Mouse (Mus musculus): ENCODE data around the gene Glb1l. TPM values are rescaled to one million over a fixed set of nuclear protein-coding genes. Genes with fewer than 3 reads are reported as not detected.
"Not testable (repeated sequence)": the region's sequence is repeated elsewhere in the genome, so short reads cannot be mapped to it uniquely, and the experiment has no call there.

The Glb1l gene
- 7.5 and 8.2 TPM in 2 replicates for total RNA-seq (2015)
- 6.7 and 12.2 TPM in 2 replicates for total RNA-seq (2017)

- ATAC-seq (ENCODE audit: poor library complexity, severe bottlenecking), result peak; percentile 83
Measured at GRCm38 (mm10) chr1:75210136-75211087, at the start of gene Glb1l, which contains the start of gene Stk16. Gene Glb1l, minus strand, starts transcription at chr1:75210813. Gene Stk16, plus strand, starts transcription at chr1:75210838.

- ATAC-seq (ENCODE audit: poor library complexity, severe bottlenecking), result no peak
Measured at GRCm38 (mm10) chr1:75255516-75256046, 45.0 kb upstream of the Glb1l start.

- ATAC-seq (ENCODE audit: poor library complexity, severe bottlenecking), result no peak
Measured at GRCm38 (mm10) chr1:75254625-75255013, 44.0 kb upstream of the Glb1l start.

GRCm38 (mm10) chr1:75253849-75254624, 43.4 kb upstream of the Glb1l start:
- peak; percentile 68 for ATAC-seq (ENCODE audit: poor library complexity, severe bottlenecking)

- no peak for ATAC-seq (ENCODE audit: poor library complexity, severe bottlenecking)
Measured at GRCm38 (mm10) chr1:75253029-75253428, 42.4 kb upstream of the Glb1l start.

GRCm38 (mm10) chr1:75252308-75252707, 41.7 kb upstream of the Glb1l start:
- ATAC-seq (ENCODE audit: poor library complexity, severe bottlenecking), result no peak

GRCm38 (mm10) chr1:75251112-75251970, 40.7 kb upstream of the Glb1l start:
- ATAC-seq (ENCODE audit: poor library complexity, severe bottlenecking), result peak; percentile 96

- no peak for ATAC-seq (ENCODE audit: poor library complexity, severe bottlenecking)
Measured at GRCm38 (mm10) chr1:75250498-75250897, 39.9 kb upstream of the Glb1l start.

GRCm38 (mm10) chr1:75248041-75248772, 37.6 kb upstream of the Glb1l start:
- no peak for ATAC-seq (ENCODE audit: poor library complexity, severe bottlenecking)

GRCm38 (mm10) chr1:75247071-75247930, 36.7 kb upstream of the Glb1l start:
- no peak for ATAC-seq (ENCODE audit: poor library complexity, severe bottlenecking)

GRCm38 (mm10) chr1:75244836-75245235, 34.2 kb upstream of the Glb1l start:
- ATAC-seq (ENCODE audit: poor library complexity, severe bottlenecking), result peak; percentile 88

- ATAC-seq (ENCODE audit: poor library complexity, severe bottlenecking), result no peak
Measured at GRCm38 (mm10) chr1:75244175-75244826, 33.7 kb upstream of the Glb1l start.

GRCm38 (mm10) chr1:75243411-75243810, 32.8 kb upstream of the Glb1l start:
- no peak for ATAC-seq (ENCODE audit: poor library complexity, severe bottlenecking)

GRCm38 (mm10) chr1:75239591-75239990, 29.0 kb upstream of the Glb1l start:
- no peak for ATAC-seq (ENCODE audit: poor library complexity, severe bottlenecking)

GRCm38 (mm10) chr1:75236117-75237050, 25.8 kb upstream of the Glb1l start, which contains the start of gene Dnajb2:
Gene Dnajb2, plus strand, starts transcription at chr1:75236406.
- peak; percentile 85 for ATAC-seq (ENCODE audit: poor library complexity, severe bottlenecking)

- peak; percentile 70 for ATAC-seq (ENCODE audit: poor library complexity, severe bottlenecking)
Measured at GRCm38 (mm10) chr1:75234606-75235005, 24.0 kb upstream of the Glb1l start.

GRCm38 (mm10) chr1:75232489-75232888, 21.9 kb upstream of the Glb1l start:
- not testable (repeated sequence) for ATAC-seq (ENCODE audit: poor library complexity, severe bottlenecking)
